Mouse (Mus musculus): Measurements from ENCODE around the gene Rab8b.
"Not testable (repeated sequence)": the region's sequence is repeated elsewhere in the genome, so short reads cannot be mapped to it uniquely, and the experiment has no call there.

Rab8b gene

DNA sequence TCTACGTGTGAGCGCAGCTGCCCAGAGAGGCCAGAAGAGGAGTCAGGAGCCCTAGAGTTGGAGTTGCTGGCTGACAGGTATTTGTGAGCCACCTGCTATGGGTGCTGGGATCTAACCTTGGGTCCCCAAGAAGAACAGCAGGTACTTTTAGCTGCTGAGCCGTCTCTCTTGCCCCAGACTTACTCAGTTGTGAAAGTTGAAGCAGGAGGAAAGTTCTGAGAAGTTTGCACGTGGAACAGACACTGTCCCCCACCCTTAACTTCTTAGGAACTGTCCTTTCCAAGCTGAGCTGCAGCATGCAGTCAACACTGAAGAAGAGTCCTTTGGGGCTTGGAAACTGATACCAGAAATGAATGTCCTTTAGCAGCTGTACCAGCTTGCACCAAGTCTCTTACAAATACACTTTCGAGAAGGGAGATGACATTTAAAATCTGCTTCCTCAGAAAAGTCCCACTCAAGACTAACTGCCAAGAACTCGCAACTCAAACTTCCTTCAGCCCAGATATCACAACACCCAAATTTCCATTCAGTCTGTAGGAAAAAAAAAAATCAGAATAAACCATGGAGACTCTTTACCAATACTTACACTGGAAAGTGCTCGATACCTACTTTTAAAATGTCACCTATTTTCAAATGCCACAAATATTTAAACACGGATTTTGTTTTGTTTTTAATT, 2.1 kb downstream of the Rab8b start:
- no peak for DNase-seq (ENCODE audit: low spot score)

GRCm38 (mm10) chr9:66915869-66916785, 3.4 kb downstream of the Rab8b start:
- DNase-seq (ENCODE audit: low spot score) = no peak

GRCm38 (mm10) chr9:66915401-66915800, 4.1 kb downstream of the Rab8b start:
- no peak for DNase-seq (ENCODE audit: low spot score)

GRCm38 (mm10) chr9:66914540-66914939, 4.9 kb downstream of the Rab8b start:
- DNase-seq (ENCODE audit: low spot score) = no peak

DNA sequence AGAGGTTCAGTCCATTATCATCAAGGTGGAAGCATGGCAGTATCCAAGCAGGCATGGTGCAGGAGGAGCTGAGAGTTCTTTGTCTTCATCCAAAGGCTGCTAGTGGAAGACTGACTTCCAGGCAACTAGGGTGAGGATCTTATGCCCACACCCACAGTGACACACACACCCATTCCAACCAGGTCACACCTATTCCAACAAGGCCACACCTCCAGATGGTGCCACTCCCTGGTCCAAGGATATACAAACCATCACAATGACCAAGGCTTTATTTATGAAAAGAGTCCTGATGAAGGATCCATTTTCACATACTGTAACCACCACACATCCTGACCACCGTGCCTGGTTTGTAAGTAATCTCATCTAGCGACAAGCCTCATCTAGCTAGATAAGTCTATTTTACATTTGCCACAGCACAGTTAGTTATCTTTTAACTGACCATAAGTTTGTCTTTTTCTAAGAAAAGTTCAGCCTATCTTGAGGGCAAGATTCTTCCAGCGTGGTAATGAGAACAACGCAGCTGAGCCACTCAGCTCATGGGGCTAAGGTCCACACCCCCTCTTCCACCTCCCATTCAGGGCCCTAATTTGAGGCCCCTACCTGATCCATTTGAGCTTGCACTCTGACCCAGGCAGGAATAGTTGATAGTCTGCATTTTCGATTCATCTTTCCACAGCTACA, 6.1 kb downstream of the Rab8b start:
- not testable (repeated sequence) for DNase-seq (ENCODE audit: low spot score)

DNA sequence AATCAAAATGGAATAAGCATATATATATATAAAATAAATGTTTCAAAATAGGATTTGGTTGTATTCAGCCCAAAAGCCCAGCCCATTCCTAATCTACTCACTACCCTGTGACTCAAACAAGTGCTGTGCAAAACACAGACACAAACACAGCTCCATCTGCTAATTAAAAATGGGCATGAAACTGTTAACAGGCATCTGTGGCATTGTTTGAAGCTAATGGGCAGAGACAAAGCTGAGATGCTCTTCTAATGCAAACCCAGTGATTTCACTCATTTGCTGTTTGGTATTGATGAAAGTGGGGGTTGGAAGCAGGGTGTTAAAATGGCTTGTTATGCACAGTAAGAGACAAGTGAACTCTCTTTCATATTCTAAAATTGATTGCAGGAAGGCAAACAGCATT, 7.2 kb downstream of the Rab8b start:
- DNase-seq (ENCODE audit: low spot score) = no peak

- no peak for DNase-seq (ENCODE audit: low spot score)
Observed at GRCm38 (mm10) chr9:66910677-66911076, 8.8 kb downstream of the Rab8b start.

DNA sequence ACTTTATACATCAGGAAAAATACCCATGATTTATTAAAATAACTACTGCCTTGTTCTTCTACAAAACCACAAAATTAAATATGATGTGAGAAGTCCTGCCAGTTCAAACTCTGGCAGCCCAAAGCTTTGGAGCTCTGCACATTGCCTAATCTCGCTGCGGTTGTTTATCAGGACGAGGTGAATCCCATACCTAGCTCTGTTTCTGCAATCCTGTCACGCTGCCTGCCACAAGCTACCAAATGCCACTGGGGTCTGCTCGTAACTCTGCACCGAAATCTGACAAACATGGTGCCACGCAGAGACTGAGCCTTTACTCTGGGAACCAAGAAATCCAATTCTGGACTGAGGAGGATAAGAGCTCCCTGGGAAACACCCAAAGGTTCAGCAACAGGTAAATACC, 9.6 kb downstream of the Rab8b start:
- DNase-seq (ENCODE audit: low spot score) = no peak

DNA sequence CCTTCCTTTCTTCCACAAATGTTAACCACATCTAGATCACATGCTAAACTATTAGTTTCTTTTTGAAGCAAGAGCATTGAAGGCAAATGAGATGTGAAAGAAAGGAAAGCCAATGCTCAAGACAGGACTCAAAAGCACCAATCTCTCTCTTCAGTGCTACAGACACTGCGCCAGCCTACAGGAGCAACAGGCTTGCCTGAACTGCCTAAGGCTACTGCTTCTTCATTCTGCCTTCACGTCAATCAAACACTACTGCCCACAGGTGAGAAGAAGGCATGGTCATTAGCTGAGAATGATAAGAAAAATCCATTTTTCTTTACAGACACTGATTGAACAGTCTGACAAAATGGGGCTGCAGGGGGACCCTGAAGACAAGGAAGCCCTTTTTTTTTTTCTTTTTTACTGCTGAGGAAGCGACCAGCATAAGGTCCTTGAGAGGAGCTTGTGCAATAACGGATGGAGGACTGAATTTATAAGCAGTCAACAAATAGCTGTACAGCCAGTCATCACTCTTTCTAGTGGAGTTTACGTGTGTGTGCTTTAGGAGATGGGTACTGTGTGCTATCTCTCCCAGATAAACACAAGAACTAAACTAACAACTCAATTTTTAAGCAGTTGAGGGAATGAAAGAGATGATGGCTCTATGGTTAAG, 11.6 kb downstream of the Rab8b start:
- no peak for DNase-seq (ENCODE audit: low spot score)

DNA sequence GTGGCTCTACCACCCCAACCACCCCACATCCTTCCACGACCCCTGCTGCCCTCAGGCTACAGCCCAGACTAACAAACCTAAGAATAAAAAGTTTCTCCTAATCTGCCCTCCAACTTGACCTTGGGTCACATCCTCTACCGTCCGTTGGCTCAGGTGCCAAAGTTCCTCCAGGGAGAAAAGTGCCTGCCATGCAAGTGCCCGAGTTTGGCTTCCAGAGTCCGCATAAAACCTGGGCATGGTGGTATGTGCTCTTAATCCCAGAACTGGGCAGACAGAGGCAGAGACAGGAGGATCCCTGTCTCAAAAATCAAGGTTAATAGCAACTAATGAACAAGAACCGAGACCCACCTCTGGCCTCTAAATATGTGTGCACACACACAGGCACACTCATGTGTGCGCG, 12.4 kb downstream of the Rab8b start:
- no peak for DNase-seq (ENCODE audit: low spot score)

- DNase-seq (ENCODE audit: low spot score) = no peak
Observed at GRCm38 (mm10) chr9:66905990-66906389, 13.5 kb downstream of the Rab8b start.

DNA sequence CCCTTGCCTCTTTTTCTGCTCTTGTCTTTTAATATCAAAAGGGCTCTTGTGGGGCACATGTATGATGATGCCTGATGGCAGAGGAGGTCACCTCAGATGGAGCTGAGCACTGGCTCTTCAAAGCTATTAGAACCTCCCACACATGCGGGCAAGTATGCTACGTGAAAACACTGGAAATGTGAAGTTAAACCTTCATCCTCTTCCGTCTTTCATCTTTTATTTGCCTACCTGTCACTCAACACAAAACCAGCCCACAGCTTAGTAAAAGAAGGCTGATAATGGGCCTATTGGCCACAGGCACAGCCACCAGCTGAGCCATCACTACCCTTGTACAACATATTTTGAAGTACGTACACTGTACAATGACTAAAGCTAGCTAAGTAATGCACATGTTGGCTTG, 20.0 kb downstream of the Rab8b start:
- no peak for DNase-seq (ENCODE audit: low spot score)

GRCm38 (mm10) chr9:66899072-66899471, 20.4 kb downstream of the Rab8b start:
- DNase-seq (ENCODE audit: low spot score) = no peak

DNA sequence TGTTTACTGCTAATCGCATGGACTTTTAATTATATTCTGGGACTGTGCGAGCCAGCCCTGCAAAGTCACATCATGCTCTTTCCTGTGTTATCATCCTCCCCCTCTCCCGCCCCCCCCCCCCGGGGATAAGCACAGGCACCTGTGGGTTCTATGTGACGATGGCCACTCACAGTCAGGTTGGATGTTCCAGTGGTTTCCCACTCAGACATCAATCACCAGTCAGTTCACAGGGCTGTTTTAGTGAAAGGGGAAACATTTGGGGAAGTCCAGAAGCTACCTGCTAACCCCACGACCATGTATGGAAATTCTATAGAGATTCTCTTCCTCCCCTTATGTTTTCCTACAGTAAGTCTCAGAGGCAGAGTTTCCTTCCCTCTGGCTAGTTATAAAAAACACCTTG, 21.6 kb downstream of the Rab8b start:
- no peak for DNase-seq (ENCODE audit: low spot score)

GRCm38 (mm10) chr9:66896951-66897350, 22.5 kb downstream of the Rab8b start:
- no peak for DNase-seq (ENCODE audit: low spot score)

DNA sequence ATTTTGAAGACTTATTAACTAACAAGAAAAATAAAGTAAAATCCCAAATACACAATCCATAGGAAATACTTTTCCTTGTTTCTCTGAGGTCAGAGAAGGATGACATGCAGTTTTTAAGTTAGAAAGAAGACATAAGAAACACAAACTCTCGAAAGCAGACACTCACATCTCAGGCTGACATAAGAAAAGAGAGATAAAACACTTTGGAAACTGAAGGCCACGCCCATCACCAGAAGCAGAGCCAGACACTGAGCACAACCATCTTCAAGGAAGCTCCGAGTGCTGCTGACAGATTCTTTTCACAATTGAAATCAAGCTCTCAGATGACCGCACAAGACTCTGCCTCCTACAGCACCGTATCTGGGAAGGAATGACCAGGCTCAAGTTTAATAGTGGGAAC, 23.5 kb downstream of the Rab8b start:
- no peak for DNase-seq (ENCODE audit: low spot score)

GRCm38 (mm10) chr9:66895035-66895779, 24.3 kb downstream of the Rab8b start:
- DNase-seq (ENCODE audit: low spot score) = no peak

GRCm38 (mm10) chr9:66894421-66894820, 25.1 kb downstream of the Rab8b start:
- DNase-seq (ENCODE audit: low spot score) = no peak

DNA sequence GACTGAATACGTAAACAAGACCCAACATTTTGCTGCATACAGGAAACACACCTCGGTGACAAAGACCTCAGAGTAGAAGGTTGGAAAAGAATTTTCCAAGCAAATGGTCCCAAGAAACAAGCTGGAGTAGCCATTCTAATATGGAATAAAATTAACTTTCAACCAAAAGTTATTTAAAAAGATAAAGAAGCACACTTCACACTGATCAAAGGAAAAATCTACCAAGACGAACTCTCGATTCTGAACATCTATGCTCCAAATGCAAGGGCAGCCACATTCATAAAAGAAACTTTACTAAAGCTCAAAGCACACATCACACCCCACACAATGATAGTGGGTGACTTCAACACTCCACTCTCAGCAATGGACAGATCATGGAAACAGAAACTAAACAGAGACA, 27.0 kb downstream of the Rab8b start:
- DNase-seq (ENCODE audit: low spot score) = not testable (repeated sequence)

DNA sequence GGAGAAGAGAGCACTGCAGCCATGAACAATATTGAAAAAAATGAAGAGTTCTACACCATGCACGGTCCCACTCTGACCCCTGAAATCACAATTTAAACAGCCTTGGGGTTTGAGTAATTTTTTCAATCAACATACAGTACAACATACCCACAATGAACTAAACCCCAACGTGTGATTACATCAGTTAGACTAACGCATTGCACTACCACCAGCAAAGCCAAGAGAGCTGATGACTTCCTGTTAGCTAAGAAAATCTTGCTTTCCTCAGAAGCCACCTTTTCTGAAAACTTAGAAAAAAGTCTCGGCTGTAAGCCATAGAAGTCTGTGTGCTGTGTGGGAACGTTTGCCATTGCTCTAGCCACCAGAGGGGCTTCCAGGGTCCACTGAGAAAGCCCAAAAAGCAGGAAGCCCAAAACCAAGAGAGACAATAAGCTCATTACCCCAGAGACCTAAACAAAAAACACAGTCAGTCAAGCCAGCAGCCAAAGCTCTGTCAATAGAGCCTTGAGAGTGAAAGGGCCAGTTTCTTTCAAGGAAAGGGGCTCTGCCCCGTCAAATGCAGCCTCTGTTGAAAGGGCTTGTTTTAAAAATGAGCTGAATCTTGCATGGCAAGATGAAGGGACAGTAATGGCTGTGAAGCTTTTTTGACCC, 31.4 kb downstream of the Rab8b start:
- no peak for DNase-seq (ENCODE audit: low spot score)

- DNase-seq (ENCODE audit: low spot score) = no peak
Observed at GRCm38 (mm10) chr9:66887301-66887902, 32.1 kb downstream of the Rab8b start.
